Mouse (Mus musculus) cerebral cortex, adult 2 months (tissue): ENCODE results near the gene Csf3.

ENCODE experiments used
- WGBS: fragments of 180-500 bp; shearing (Covaris S2); methylation state at CpG from one replicate; pipeline ENCODE4 v1.1.7; 2018; 5-methylcytosine and 5-hydroxymethylcytosine counted together

The Csf3 gene

DNA sequence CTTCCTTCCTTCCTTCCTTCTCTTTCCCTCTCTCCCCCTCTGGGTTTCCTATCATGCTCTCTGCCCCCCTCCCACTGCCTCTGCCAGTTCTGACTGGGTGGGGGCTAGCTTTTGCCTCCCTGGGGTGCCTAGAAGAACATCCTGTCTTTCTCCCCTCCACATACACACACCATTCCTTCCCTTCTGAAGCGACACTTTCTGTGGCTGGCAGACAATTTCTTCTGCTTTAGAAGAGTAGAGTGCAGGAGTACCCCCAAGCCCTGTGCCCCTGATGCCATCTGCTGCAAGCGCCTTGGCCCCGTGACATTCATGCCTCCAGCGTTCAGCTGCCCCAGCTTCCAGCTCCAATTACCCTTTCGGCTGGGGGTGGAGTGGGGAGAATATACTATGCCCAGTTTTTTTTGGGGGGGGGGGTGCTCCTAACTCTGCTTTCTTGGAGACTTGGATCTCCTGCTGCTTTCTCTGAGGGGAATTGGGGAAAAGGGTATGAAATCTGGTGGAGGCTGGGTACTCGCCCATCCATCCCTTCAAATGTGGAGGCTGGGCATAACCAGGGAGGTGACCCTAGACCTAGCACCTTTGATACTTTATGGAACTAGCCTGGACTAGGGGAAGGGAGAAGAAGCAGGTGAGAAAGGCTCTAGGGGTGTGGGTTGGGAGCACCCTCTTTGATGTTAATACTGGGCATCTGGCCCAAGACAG lies 46.9 kb downstream of the Csf3 start:
- WGBS, result 11% methylated on average over 6 of the region's 6 CpGs

DNA sequence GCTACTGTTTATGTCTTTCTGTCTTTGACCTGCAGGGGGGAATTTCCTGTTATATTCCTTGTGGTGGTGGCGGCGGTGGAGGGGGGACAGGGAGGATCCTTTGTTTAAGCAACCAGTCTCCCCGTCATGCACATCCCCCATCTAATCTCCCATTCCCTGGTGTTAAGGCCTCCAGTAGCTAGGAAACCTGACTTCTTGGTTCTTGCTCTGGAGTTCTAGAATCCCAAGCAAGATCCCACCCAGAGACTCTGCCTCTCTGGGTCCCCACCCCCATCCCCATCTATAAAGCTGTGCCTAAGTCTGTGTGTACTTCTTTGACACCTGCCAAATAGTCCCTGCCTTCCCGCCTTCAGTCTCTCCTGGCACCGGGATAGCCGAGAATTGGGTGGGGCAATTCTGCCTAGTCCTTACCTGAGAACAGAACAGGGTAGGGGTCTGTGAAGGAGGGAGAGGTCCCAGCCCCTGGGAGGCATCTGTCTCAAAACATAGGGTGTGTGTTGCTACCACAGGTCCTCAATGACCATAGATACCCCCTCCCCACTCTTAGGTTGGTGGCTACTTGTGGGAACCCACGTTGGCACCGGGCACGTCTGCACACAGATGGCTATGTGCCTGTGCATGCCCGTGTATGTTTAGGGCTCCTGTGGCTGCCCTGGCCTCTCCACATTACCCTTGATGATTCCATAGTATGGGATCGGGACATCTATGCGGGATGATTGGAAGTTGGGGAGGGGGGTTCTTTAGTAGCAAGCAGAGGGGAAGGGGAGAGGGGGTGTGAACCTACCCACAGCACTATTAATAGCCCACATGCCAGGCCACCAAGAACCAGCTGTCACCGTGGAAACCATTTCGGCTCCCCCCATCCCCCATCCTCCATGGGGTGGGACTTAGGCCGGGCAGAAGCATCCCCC lies 47.7 kb downstream of the Csf3 start:
- 7% methylated on average over 15 of the region's 15 CpGs for WGBS

DNA sequence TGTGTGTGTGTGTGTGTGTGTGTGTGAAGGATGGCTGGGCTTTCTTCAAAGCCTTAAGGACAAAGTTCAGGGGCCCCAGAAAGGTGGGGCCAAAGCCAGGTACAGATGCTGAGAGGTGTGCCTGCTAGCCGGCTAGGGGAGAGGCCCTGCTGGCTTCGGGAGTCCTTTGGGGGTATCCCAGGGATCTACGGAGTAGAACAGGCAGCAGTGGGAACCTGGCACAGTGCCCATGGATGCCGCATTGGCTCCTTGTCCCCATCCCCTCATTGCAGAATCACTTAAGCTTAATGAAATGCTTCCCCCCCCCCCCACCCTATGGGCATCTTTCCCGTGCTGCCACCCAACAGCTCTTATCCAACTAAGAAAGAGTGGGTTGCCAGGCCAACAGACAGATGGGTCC lies 48.7 kb downstream of the Csf3 start:
- WGBS, result 10% methylated on average over 5 of the region's 5 CpGs

DNA sequence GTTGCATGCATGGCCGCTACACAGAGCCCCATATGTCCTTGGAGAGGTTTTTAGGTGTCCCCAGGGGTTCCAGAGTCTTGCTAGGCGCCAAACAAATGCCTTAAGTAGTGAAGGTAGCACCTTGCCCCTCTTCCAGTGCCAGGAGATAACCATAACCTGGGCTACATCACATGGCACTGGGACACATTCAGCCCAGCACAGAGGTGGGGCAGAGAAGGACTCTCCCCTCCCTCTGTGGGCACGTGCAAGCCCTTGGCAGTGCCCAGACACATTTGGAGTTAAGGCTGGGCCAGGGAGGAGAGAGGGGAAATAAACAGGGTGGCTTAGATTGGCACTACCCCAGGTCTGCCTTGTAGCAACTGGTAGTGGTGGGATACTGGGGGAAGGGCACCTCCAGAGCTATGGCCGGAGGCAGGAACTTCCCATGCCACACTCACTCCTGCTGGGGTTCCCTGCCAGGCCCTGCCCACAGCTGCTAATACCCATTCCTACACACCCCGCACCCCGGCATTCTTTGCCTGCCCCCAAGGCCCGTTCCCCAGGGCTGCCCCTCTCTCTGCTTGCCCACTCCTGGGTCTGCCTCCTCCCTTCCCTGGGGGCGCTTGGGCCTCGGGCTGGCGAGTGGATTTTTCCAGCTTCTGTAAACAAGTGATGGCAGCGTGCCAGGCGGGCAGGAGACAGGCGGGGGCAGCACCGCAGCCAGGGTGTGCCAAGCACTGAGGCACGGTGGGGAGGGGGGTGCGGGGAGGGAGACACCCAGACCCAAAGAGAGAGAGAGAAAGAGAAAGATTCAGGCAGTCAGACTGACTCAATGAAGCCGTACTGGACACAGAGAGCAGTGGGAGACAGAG lies 49.5 kb downstream of the Csf3 start:
- 9% methylated on average over 17 of the region's 17 CpGs for WGBS

DNA sequence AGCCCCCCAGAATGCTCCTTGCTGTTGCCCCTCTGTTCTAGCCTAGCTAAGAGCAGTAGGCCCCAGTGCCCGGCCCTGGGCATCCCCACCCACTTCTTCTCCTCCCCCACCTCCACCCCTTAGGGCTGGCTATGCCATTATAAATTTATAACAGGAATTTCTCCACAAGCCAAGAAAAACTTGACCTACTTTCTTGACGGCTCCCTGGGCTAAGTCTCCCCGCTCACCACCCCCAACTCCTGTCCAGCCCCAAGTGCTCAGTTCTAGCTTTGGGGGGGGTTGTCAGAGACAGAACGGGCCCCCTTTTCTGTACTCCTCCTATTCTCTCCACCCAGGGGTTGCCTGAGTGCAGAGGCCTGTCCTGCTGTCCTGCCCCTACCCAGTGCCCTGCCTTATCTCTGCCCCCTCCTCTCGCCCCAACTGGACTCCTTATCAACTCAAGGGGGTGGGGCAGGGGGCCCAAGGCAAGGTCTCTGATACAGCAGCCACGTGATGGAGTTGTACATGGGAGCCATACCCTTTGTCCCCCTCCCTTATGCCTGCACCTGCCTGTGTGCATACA lies 50.2 kb downstream of the Csf3 start:
- 8% methylated on average over 6 of the region's 6 CpGs for WGBS

DNA sequence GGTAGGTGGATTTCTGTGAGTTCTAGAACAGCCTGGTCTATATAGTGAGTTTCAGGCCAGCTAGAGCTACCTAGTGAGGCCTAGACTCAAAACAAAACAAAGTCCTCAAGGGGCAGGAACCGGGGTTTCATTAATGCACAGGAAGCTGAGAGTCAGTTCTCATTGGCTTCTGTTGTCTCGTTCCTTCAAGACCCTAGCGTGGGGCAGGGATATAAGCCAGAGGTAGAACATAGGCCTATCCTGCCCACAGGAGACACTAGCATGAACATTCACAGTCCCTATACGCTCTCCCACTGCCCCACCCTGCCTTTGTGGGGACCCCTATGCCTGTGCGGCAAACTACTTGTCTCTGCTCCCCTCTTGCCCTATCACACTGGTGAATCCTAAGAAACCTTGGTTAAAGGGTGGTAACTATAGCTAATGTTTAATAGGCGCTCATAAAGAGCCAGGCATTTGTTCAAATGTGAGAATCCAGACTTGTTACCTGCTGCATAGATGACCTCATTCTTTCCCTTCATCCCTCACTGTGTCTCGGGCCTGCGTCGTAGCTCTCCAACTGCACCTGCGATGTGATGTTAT lies 51.6 kb downstream of the Csf3 start:
- WGBS, result 62% methylated on average over 10 of the region's 10 CpGs
